Mouse (Mus musculus): ENCODE measurements around the gene Ppp1r14a.

GRCm38 (mm10) chr7:29281201-29282073 lies 7.7 kb upstream of the Ppp1r14a start, which contains the start of gene Spint2:
- peak; percentile 50 for TF ChIP-seq CTCF (IDR thresholded peaks at IDR 0.05)
- no peak for TF ChIP-seq EP300 (IDR thresholded peaks at IDR 0.05)

All from lung, postnatal 0 days (tissue).